Mouse (Mus musculus) MEL (cell line): ENCODE measurements around the gene Srebf1.

ENCODE experiments used
- CTCF ChIP-seq, 3 experiments: IDR thresholded peaks in 2 of 3; conservative IDR thresholded peaks in 1 of 3; 2 replicates each; pipeline ENCODE4 v1.5.1; 2011 to 2012; ENCODE audit warnings: low read length in 3 of 3, low read depth in 2 of 3, mild to moderate bottlenecking in 2 of 3, improper control_type of control experiment in 1 of 3, inconsistent platforms in 1 of 3, mixed read lengths in 1 of 3, moderate library complexity in 1 of 3; ENCODE audit not compliant: control insufficient read depth in 1 of 3, insufficient read depth in 1 of 3, poor library complexity in 1 of 3, severe bottlenecking in 1 of 3
- E2F4 ChIP-seq: IDR thresholded peaks from 2 replicates; pipeline ENCODE4 v1.6.1; 2011; ENCODE audit warnings: low read depth, low read length, improper control_type of control experiment, borderline replicate concordance
- ELF1 ChIP-seq: IDR thresholded peaks from 2 replicates; pipeline ENCODE4 v1.6.1; 2014; ENCODE audit warnings: low read depth, mild to moderate bottlenecking, inconsistent platforms, low read length, improper control_type of control experiment, moderate library complexity
- EP300 ChIP-seq, 2 experiments: IDR thresholded peaks; 2 replicates each; pipeline ENCODE4 v1.6.1; 2011; ENCODE audit warnings: improper control_type of control experiment in 2 of 2, low read length in 2 of 2, low read depth in 1 of 2, mild to moderate bottlenecking in 1 of 2
- GABPA ChIP-seq: IDR thresholded peaks from 2 replicates; pipeline ENCODE4 v1.6.1; 2012; ENCODE audit warnings: low read depth, mild to moderate bottlenecking, inconsistent platforms, low read length, improper control_type of control experiment, moderate library complexity
- GATA1 ChIP-seq: IDR thresholded peaks from 2 replicates; pipeline ENCODE4 v1.6.1; 2011; ENCODE audit warnings: low read depth, low read length, improper control_type of control experiment
- MAFK ChIP-seq: IDR thresholded peaks from 2 replicates; pipeline ENCODE4 v1.6.1; 2011; ENCODE audit warnings: low read depth, mild to moderate bottlenecking, low read length, improper control_type of control experiment, borderline replicate concordance
- NRF1 ChIP-seq: IDR thresholded peaks from 2 replicates; pipeline ENCODE4 v1.6.1; 2014; ENCODE audit warnings: low read depth, mild to moderate bottlenecking, inconsistent platforms, low read length, improper control_type of control experiment, moderate library complexity; ENCODE audit not compliant: poor library complexity, insufficient read depth, severe bottlenecking
- POLR2A ChIP-seq, 2 experiments: IDR thresholded peaks; 2 replicates each; pipeline ENCODE4 v1.6.1; 2011 to 2012; ENCODE audit warnings: low read length in 2 of 2, mild to moderate bottlenecking in 2 of 2, control low read depth in 1 of 2, improper control_type of control experiment in 1 of 2, low read depth in 1 of 2, moderate library complexity in 1 of 2; ENCODE audit not compliant: control insufficient read depth in 1 of 2, insufficient read depth in 1 of 2, poor library complexity in 1 of 2
- POLR2AphosphoS2 ChIP-seq: IDR thresholded peaks from 2 replicates; pipeline ENCODE4 v1.6.1; 2011; ENCODE audit warnings: low read length, improper control_type of control experiment
- POLR2AphosphoS5 ChIP-seq: IDR thresholded peaks from 2 replicates; pipeline ENCODE4 v1.6.1; 2012; ENCODE audit warnings: low read depth, borderline replicate concordance, mild to moderate bottlenecking, inconsistent platforms, low read length, moderate library complexity, mixed read lengths
- RAD21 ChIP-seq: IDR thresholded peaks from 2 replicates; pipeline ENCODE4 v1.6.1; 2011; ENCODE audit warnings: mild to moderate bottlenecking, low read depth, low read length, improper control_type of control experiment
- ZNF384 ChIP-seq: IDR thresholded peaks from 2 replicates; pipeline ENCODE4 v1.6.1; 2012; ENCODE audit warnings: low read depth, mild to moderate bottlenecking, inconsistent platforms, low read length, improper control_type of control experiment

- TF ChIP-seq E2F4 = no peak
- no peak for TF ChIP-seq ELF1
- no peak for TF ChIP-seq POLR2A (IDR thresholded peaks at IDR 0.05; ENCODE audit: control insufficient read depth in 1 of 2, insufficient read depth in 1 of 2, low read depth in 1 of 2, low read length in 2 of 2, poor library complexity in 1 of 2)
- no peak for TF ChIP-seq CTCF (IDR thresholded peaks at IDR 0.05 in 2 of 3, conservative IDR thresholded peaks at IDR 0.05 in 1 of 3; ENCODE audit: control insufficient read depth in 1 of 3, insufficient read depth in 1 of 3, low read depth in 2 of 3, low read length in 3 of 3, poor library complexity in 1 of 3, severe bottlenecking in 1 of 3)
- TF ChIP-seq POLR2AphosphoS2 = peak; percentile 66; the same call in 1 of the 2 replicates
- no peak for TF ChIP-seq POLR2AphosphoS5
- TF ChIP-seq EP300 (IDR thresholded peaks at IDR 0.05; ENCODE audit: low read depth in 1 of 2, low read length in 2 of 2) = no peak
- no peak for TF ChIP-seq GABPA
- no peak for TF ChIP-seq ZNF384
- no peak for TF ChIP-seq GATA1
- TF ChIP-seq RAD21 = no peak
- TF ChIP-seq MAFK = no peak
- TF ChIP-seq NRF1 = no peak
These were observed 23.7 kb downstream of the Srebf1 start for GRCm38 (mm10) chr11:60198651-60199050.
